ENCODE assay signal across 9 mouse cellular contexts in genomic region chr7:45078513-45078912, GRCm38 (mm10). TPM values are rescaled to one million over a fixed set of nuclear protein-coding genes. Genes with fewer than 3 reads are reported as not detected.
A peak's percentile ranks its signal among the peaks of the same experiment; 100 is the strongest.
DNase-seq lines count a peak whose midpoint lies in the region; ATAC-seq and TF ChIP-seq lines count a peak whose summit lies in the region.
"Had no signal": no experiment of that assay in that cellular context is flagged by ENCODE, and none has a peak within 500 bp of the region (broad histone marks: within the 10 kb centered on the region; RNA-seq: fewer than 3 reads in every experiment).

No protein-coding gene starts in this region.

- no peak for TF ChIP-seq POLR2A in brain, embryonic 14.5 days (IDR thresholded peaks at IDR 0.05; ENCODE audit: borderline replicate concordance, extremely low read depth, insufficient read depth, insufficient read length, poor library complexity, severe bottlenecking)

- DNase-seq in right cerebral cortex, adult 18-20 months, result peak; percentile 49
- no peak for DNase-seq in right cerebral cortex, postnatal 36 days (ENCODE audit: low spot score in 2 of 2)
- DNase-seq in brain, embryonic 14.5 days (ENCODE audit: low read depth), result peak; percentile 80
- DNase-seq in forebrain, embryonic 14.5 days (ENCODE audit: low spot score), result peak; percentile 77
- peak; percentile 81 for DNase-seq in kidney, adult 9 months
- DNase-seq in lung, postnatal 14 days, result peak; percentile 87
- peak; percentile 80 for DNase-seq in retina, embryonic 14.5 days (ENCODE audit: low spot score)
- DNase-seq in urinary bladder, postnatal 14 days (ENCODE audit: low spot score), result peak; percentile 78

- no peaks in the 10 kb centered on the region for H3K9me3 ChIP-seq in forebrain, embryonic 14.5 days (replicated peaks; ENCODE audit: control insufficient read depth, low read length)

- H3K36me3 ChIP-seq in forebrain, embryonic 14.5 days (ENCODE audit: control insufficient read depth, insufficient read depth, low read length), result peaks cover 39% of the 10 kb centered on the region

- no peak overlapping the region for H3K27ac ChIP-seq in forebrain, embryonic 14.5 days (ENCODE audit: low read depth, low read length)

- ATAC-seq in forebrain, embryonic 14.5 days, result no peak

- peak; percentile 90 for TF ChIP-seq CTCF in brain, embryonic 14.5 days (IDR thresholded peaks at IDR 0.05; ENCODE audit: borderline replicate concordance, extremely low read depth, insufficient read depth, insufficient read length)

- H3K4me2 ChIP-seq in forebrain, embryonic 14.5 days (ENCODE audit: low read length), result no peak overlapping the region

- H3K4me3 ChIP-seq in forebrain, embryonic 14.5 days (ENCODE audit: low read depth, low read length), result no peak overlapping the region
- H3K4me3 ChIP-seq: megakaryocyte, embryonic 14.5 days had no signal

- no peaks in the 10 kb centered on the region for H3K27me3 ChIP-seq in forebrain, embryonic 14.5 days (replicated peaks; ENCODE audit: control insufficient read depth, insufficient read depth, low read length)
- H3K27me3 ChIP-seq: megakaryocyte, embryonic 14.5 days had no signal

- no peaks in the 10 kb centered on the region for H3K4me1 ChIP-seq in forebrain, embryonic 14.5 days (ENCODE audit: control insufficient read depth, insufficient read depth, low read length)

- H3K9ac ChIP-seq in forebrain, embryonic 14.5 days (ENCODE audit: low read length), result no peak overlapping the region

- WGBS in forebrain, embryonic 14.5 days, result 44% methylated on average over 9 of the region's 9 CpGs

RNA-seq across cellular contexts. Expression of gene Rcn3, which starts 13.5 kb away (rescaled TPM):
- 68.2 and 101 TPM in 2 replicates for polyA plus RNA-seq in brain, embryonic 14.5 days (2012; rRNA removed)
- polyA plus RNA-seq in forebrain, embryonic 14.5 days (2014; fragmentation: Nextera tagmentation; extraction: Ambion mirVana), result 67.4 and 73.9 TPM in 2 replicates

RNA-seq across cellular contexts. Expression of gene Prrg2, which starts 16.0 kb away (rescaled TPM):
- 25.0 and 30.6 TPM in 2 replicates for polyA plus RNA-seq in brain, embryonic 14.5 days (2012; rRNA removed)
- polyA plus RNA-seq in forebrain, embryonic 14.5 days (2014; fragmentation: Nextera tagmentation; extraction: Ambion mirVana), result 12.0 and 13.4 TPM in 2 replicates

RNA-seq across cellular contexts. Expression of gene Nosip, which starts 16.3 kb away (rescaled TPM):
- polyA plus RNA-seq in brain, embryonic 14.5 days (2012; rRNA removed), result 81.9 and 84.1 TPM in 2 replicates
- polyA plus RNA-seq in forebrain, embryonic 14.5 days (2014; fragmentation: Nextera tagmentation; extraction: Ambion mirVana), result 70.4 and 71.8 TPM in 2 replicates

RNA-seq across cellular contexts. Expression of gene Fcgrt, which starts 25.1 kb away (rescaled TPM):
- 11.7 and 17.3 TPM in 2 replicates for polyA plus RNA-seq in brain, embryonic 14.5 days (2012; rRNA removed)
- polyA plus RNA-seq in forebrain, embryonic 14.5 days (2014; fragmentation: Nextera tagmentation; extraction: Ambion mirVana), result 20.3 and 26.9 TPM in 2 replicates

RNA-seq across cellular contexts. Expression of gene Prr12, which starts 25.8 kb away (rescaled TPM):
- polyA plus RNA-seq in brain, embryonic 14.5 days (2012; rRNA removed), result 10.5 and 39.1 TPM in 2 replicates
- 13.6 and 16.0 TPM in 2 replicates for polyA plus RNA-seq in forebrain, embryonic 14.5 days (2014; fragmentation: Nextera tagmentation; extraction: Ambion mirVana)

Comparison
In these comparisons a context has a peak if more than half of its experiments do, and no peak if none do; other contexts are left out.
1. DNase-seq: peak in right cerebral cortex, adult 18-20 months (single experiment), brain, embryonic 14.5 days (single experiment), forebrain, embryonic 14.5 days (single experiment), kidney, adult 9 months (single experiment), lung, postnatal 14 days (single experiment), retina, embryonic 14.5 days (single experiment) and urinary bladder, postnatal 14 days (single experiment); none in right cerebral cortex, postnatal 36 days (0 of 2).